ENCODE assay signal across 9 mouse cellular contexts in genomic region chr14:99366281-99366987, GRCm38 (mm10).
DNase-seq lines count a peak whose midpoint lies in the region; ATAC-seq lines count a peak whose summit lies in the region.
"Had no signal": no experiment of that assay in that cellular context is flagged by ENCODE, and none has a peak within 500 bp of the region (broad histone marks: within the 10 kb centered on the region; RNA-seq: fewer than 3 reads in every experiment).

No protein-coding gene starts in this region.

- peak overlapping the region; percentile 53 for H3K4me2 ChIP-seq in heart, embryonic 11.5 days
- H3K4me2 ChIP-seq in liver, embryonic 11.5 days, result peak overlapping the region; percentile 3; the same call in 1 of the 2 replicates
- no peak overlapping the region; the same call in 1 of the 2 replicates for H3K4me2 ChIP-seq in neural tube, embryonic 14.5 days (ENCODE audit: low read depth, low read length)
- H3K4me2 ChIP-seq: limb, embryonic 13.5 days had no signal

- peak overlapping the region; percentile 14; the same call in 1 of the 2 replicates for H3K4me3 ChIP-seq in heart, embryonic 11.5 days (ENCODE audit: low read depth, low read length)
- no peak overlapping the region for H3K4me3 ChIP-seq in liver, embryonic 11.5 days (ENCODE audit: low read depth, low read length)
- no peak overlapping the region for H3K4me3 ChIP-seq in neural tube, embryonic 14.5 days (ENCODE audit: low read depth, low read length)
- H3K4me3 ChIP-seq: limb, embryonic 13.5 days had no signal

- H3K9ac ChIP-seq in heart, embryonic 11.5 days (ENCODE audit: low read depth, low read length), result peak overlapping the region; percentile 16; the same call in 1 of the 2 replicates
- no peak overlapping the region for H3K9ac ChIP-seq in liver, embryonic 11.5 days (ENCODE audit: low read depth, low read length)
- no peak overlapping the region for H3K9ac ChIP-seq in neural tube, embryonic 14.5 days (replicated peaks; ENCODE audit: low read depth, low read length)
- H3K9ac ChIP-seq: limb, embryonic 13.5 days had no signal

- ATAC-seq in heart, embryonic 11.5 days (replicated peaks; ENCODE audit: insufficient number of reproducible peaks, low FRiP score, low TSS enrichment), result peak; percentile 67; the same call in 1 of the 2 replicates
- peak; percentile 54; the same call in 1 of the 2 replicates for ATAC-seq in liver, embryonic 11.5 days (replicated peaks; ENCODE audit: low FRiP score)
- peak; percentile 68; the same call in 1 of the 2 replicates for ATAC-seq in neural tube, embryonic 14.5 days (ENCODE audit: low read depth)

- H3K27ac ChIP-seq in heart, embryonic 11.5 days (ENCODE audit: low read depth, low read length), result peak overlapping the region; percentile 50; the same call in 1 of the 2 replicates
- no peak overlapping the region for H3K27ac ChIP-seq in liver, embryonic 11.5 days (ENCODE audit: low read depth, low read length)
- H3K27ac ChIP-seq in neural tube, embryonic 14.5 days (ENCODE audit: low read depth, low read length), result no peak overlapping the region
- H3K27ac ChIP-seq: limb, embryonic 13.5 days had no signal

- WGBS in heart, embryonic 11.5 days (ENCODE audit: insufficient replicate concordance), result 49% methylated on average over 21 of the region's 21 CpGs
- WGBS in liver, embryonic 11.5 days, result 62% methylated on average over 21 of the region's 21 CpGs
- WGBS in neural tube, embryonic 14.5 days, result 57% methylated on average over 21 of the region's 21 CpGs

- no peak for DNase-seq in heart, adult 8-10 months (ENCODE audit: low spot score)
- DNase-seq in heart, postnatal 14 days, result peak; percentile 4 to 8
- no peak for DNase-seq in liver, embryonic 11.5 days (ENCODE audit: low spot score)
- DNase-seq in adrenal gland, adult 2 months, result no peak
- no peak for DNase-seq in adrenal gland, postnatal 36 days
- no peak for DNase-seq in thymus, postnatal 10 days (ENCODE audit: low spot score in 2 of 2)

- intact Hi-C loops in heart, postnatal 14 days (cut with DNase I), result no loop called here

- H3K36me3 ChIP-seq in heart, embryonic 11.5 days (ENCODE audit: control insufficient read depth, insufficient read depth, low read length), result no peaks in the 10 kb centered on the region
- no peaks in the 10 kb centered on the region for H3K36me3 ChIP-seq in liver, embryonic 11.5 days (ENCODE audit: control insufficient read depth, insufficient read depth, low read length)
- H3K36me3 ChIP-seq in neural tube, embryonic 14.5 days (ENCODE audit: control insufficient read depth, insufficient read depth, low read length), result no peaks in the 10 kb centered on the region
- H3K36me3 ChIP-seq: limb, embryonic 13.5 days had no signal

- no peaks in the 10 kb centered on the region for H3K27me3 ChIP-seq in heart, embryonic 11.5 days (ENCODE audit: control insufficient read depth, insufficient read depth, low read length)
- H3K27me3 ChIP-seq in liver, embryonic 11.5 days (replicated peaks; ENCODE audit: control insufficient read depth, insufficient read depth, low read length), result no peaks in the 10 kb centered on the region
- no peaks in the 10 kb centered on the region for H3K27me3 ChIP-seq in neural tube, embryonic 14.5 days (ENCODE audit: control insufficient read depth, insufficient read depth, low read length)
- H3K27me3 ChIP-seq: limb, embryonic 13.5 days had no signal

- H3K4me1 ChIP-seq in heart, embryonic 11.5 days (ENCODE audit: control insufficient read depth, insufficient read depth, low read length), result peaks cover 8% of the 10 kb centered on the region; the same call in 1 of the 2 replicates
- H3K4me1 ChIP-seq in liver, embryonic 11.5 days (replicated peaks; ENCODE audit: control insufficient read depth, insufficient read depth, low read length), result no peaks in the 10 kb centered on the region
- H3K4me1 ChIP-seq in neural tube, embryonic 14.5 days (ENCODE audit: control insufficient read depth, insufficient read depth, low read length), result no peaks in the 10 kb centered on the region; the same call in 1 of the 2 replicates
- H3K4me1 ChIP-seq: limb, embryonic 13.5 days had no signal

- no peaks in the 10 kb centered on the region for H3K9me3 ChIP-seq in heart, embryonic 11.5 days (replicated peaks; ENCODE audit: control insufficient read depth, low read length)
- H3K9me3 ChIP-seq in liver, embryonic 11.5 days (ENCODE audit: control insufficient read depth, low read length), result no peaks in the 10 kb centered on the region
- no peaks in the 10 kb centered on the region for H3K9me3 ChIP-seq in neural tube, embryonic 14.5 days (ENCODE audit: control insufficient read depth, low read length)
- H3K9me3 ChIP-seq: limb, embryonic 13.5 days had no signal

Comparison
In these comparisons a context has a peak if more than half of its experiments do, and no peak if none do; other contexts are left out.
1. DNase-seq: peak in heart, postnatal 14 days (2 of 2); none in heart, adult 8-10 months (single experiment), liver, embryonic 11.5 days (single experiment), adrenal gland, adult 2 months (single experiment), adrenal gland, postnatal 36 days (0 of 2) and thymus, postnatal 10 days (0 of 2).
2. Peak in every context shown above with its lines, with median percentiles within 50 percentile points of each other: ATAC-seq.